Mouse (Mus musculus): ENCODE data around the gene Ano6. TPM values are rescaled to one million over a fixed set of nuclear protein-coding genes. Genes with fewer than 3 reads are reported as not detected.

Ano6 gene
- polyA plus RNA-seq, 1 experiment from 2014 or later = 38.9 TPM

DNA sequence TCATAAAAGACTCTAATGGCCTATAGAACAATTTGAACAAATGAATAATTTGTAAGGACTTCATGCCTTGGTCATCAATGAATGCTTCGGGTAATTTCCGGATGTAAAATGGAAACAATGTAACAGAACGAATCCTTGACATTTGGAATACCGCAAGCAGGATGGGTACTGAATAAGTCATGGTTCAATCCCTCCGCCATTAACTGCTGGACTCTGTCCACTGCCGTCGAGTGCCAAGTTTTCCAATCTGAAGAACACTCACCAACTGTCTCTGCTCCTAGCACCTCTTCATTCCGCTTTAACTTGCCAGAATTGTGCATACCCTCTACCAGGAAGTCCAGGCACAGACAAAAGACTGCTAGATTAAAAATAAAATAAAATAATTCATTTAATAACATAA lies 25.4 kb upstream of the Ano6 start:
- H3K27ac ChIP-seq (ENCODE audit: low read length) = no peak overlapping the region
- DNase-seq (ENCODE audit: low spot score) (no peak), ATAC-seq (no peak)
- H3K36me3 ChIP-seq (ENCODE audit: insufficient read depth, low read length) = no peaks in the 10 kb centered on the region
- H3K4me2 ChIP-seq (replicated peaks; ENCODE audit: low read depth, low read length) = no peak overlapping the region
- H3K9me3 ChIP-seq (ENCODE audit: low read length) = no peaks in the 10 kb centered on the region
- 83% methylated on average over 8 of the region's 8 CpGs for WGBS
- TF ChIP-seq CTCF (IDR thresholded peaks at IDR 0.05) = no peak
- no peak for TF ChIP-seq EP300 (IDR thresholded peaks at IDR 0.05)
- H3K4me3 ChIP-seq (ENCODE audit: low read depth, low read length) = no peak overlapping the region
- H3K27me3 ChIP-seq (replicated peaks; ENCODE audit: insufficient read depth, low read length) = no peaks in the 10 kb centered on the region
- H3K4me1 ChIP-seq (ENCODE audit: insufficient read depth, low read depth, low read length) = no peaks in the 10 kb centered on the region
- H3K9ac ChIP-seq (replicated peaks; ENCODE audit: low read depth) = no peak overlapping the region

- 84% methylated on average over 6 of the region's 6 CpGs for WGBS
- Histone ChIP-seq H3K27ac (ENCODE audit: low read length) (no peak overlapping the region), H3K4me1 (ENCODE audit: insufficient read depth, low read depth, low read length) (no peaks in the 10 kb centered on the region), H3K4me3 (ENCODE audit: low read depth, low read length) (no peak overlapping the region), H3K9me3 (ENCODE audit: low read length) (no peaks in the 10 kb centered on the region), H3K27me3 (replicated peaks; ENCODE audit: insufficient read depth, low read length) (no peaks in the 10 kb centered on the region), H3K9ac (replicated peaks; ENCODE audit: low read depth) (no peak overlapping the region), H3K4me2 (replicated peaks; ENCODE audit: low read depth, low read length) (no peak overlapping the region), H3K36me3 (ENCODE audit: insufficient read depth, low read length) (no peaks in the 10 kb centered on the region)
- ATAC-seq = no peak
- no peak for DNase-seq (ENCODE audit: low spot score)
- TF ChIP-seq EP300 (IDR thresholded peaks at IDR 0.05) = no peak
- TF ChIP-seq CTCF (IDR thresholded peaks at IDR 0.05) = no peak
Observed at GRCm38 (mm10) chr15:95765936-95766335, 24.7 kb upstream of the Ano6 start.

DNA sequence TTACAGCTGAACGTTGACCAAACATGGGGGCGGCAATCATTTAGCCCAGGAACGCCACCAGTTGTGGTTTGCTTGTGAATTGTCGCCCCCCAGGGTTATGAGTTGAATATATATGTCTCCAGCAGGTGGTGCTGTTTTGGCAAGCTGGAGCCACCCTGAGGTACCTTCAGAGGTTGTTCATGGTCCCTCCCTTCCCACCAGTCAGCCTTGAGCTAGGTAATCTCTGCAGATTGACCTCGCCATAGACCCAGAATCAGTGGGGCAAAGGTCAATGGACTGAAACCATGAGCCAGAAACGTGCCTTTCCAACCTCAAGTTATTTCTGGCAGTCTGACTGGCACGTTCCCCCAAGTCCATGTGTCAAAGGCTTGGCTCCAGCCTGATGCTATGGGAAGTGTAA lies 22.8 kb upstream of the Ano6 start:
- no peak for TF ChIP-seq EP300 (IDR thresholded peaks at IDR 0.05)
- peak; percentile 68 for TF ChIP-seq CTCF (IDR thresholded peaks at IDR 0.05)
- H3K9me3 ChIP-seq (ENCODE audit: low read length) = no peaks in the 10 kb centered on the region
- H3K9ac ChIP-seq (replicated peaks; ENCODE audit: low read depth) = no peak overlapping the region
- H3K27me3 ChIP-seq (replicated peaks; ENCODE audit: insufficient read depth, low read length) = no peaks in the 10 kb centered on the region
- no peak overlapping the region for H3K4me3 ChIP-seq (ENCODE audit: low read depth, low read length)
- no peak overlapping the region for H3K4me2 ChIP-seq (replicated peaks; ENCODE audit: low read depth, low read length)
- H3K36me3 ChIP-seq (ENCODE audit: insufficient read depth, low read length) = no peaks in the 10 kb centered on the region
- DNase-seq (ENCODE audit: low spot score) (peak; percentile 41), ATAC-seq (peak; percentile 28; the same call in 1 of the 2 replicates)
- no peaks in the 10 kb centered on the region for H3K4me1 ChIP-seq (ENCODE audit: insufficient read depth, low read depth, low read length)
- WGBS = 68% methylated on average over 7 of the region's 7 CpGs
- H3K27ac ChIP-seq (ENCODE audit: low read length) = no peak overlapping the region

DNA sequence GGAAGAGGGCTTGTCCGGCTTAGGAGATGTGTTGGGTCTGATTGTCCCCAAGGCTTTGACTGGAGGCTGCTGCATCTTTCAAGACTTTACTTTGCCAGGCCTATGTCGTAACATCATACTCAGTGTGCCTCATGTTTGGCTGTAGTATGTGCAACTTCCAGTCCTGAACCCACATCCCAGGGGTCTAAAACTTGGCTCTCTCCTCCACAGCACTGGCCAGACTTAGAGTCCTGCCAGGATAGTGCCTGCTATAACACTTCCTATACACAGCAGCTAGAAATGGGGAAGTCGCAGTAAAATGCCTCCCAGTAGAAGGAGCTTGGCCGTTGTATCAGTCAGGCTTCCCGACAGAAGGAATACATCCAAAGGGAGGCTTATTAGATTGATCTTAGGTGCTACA lies 21.9 kb upstream of the Ano6 start:
- Histone ChIP-seq H3K9me3 (ENCODE audit: low read length) (no peaks in the 10 kb centered on the region), H3K4me1 (ENCODE audit: insufficient read depth, low read depth, low read length) (no peaks in the 10 kb centered on the region), H3K9ac (replicated peaks; ENCODE audit: low read depth) (no peak overlapping the region), H3K27ac (ENCODE audit: low read length) (no peak overlapping the region), H3K27me3 (replicated peaks; ENCODE audit: insufficient read depth, low read length) (no peaks in the 10 kb centered on the region), H3K4me3 (ENCODE audit: low read depth, low read length) (no peak overlapping the region), H3K4me2 (replicated peaks; ENCODE audit: low read depth, low read length) (no peak overlapping the region), H3K36me3 (ENCODE audit: insufficient read depth, low read length) (no peaks in the 10 kb centered on the region)
- no peak for TF ChIP-seq EP300 (IDR thresholded peaks at IDR 0.05)
- TF ChIP-seq CTCF (IDR thresholded peaks at IDR 0.05) = no peak
- DNase-seq (ENCODE audit: low spot score) (no peak), ATAC-seq (no peak)
- 75% methylated on average over 5 of the region's 5 CpGs for WGBS

- no peaks in the 10 kb centered on the region for H3K9me3 ChIP-seq (ENCODE audit: low read length)
- ATAC-seq (no peak), DNase-seq (ENCODE audit: low spot score) (no peak)
- no peak overlapping the region for H3K27ac ChIP-seq (ENCODE audit: low read length)
- WGBS = 54% methylated on average over 4 of the region's 4 CpGs
- no peaks in the 10 kb centered on the region for H3K4me1 ChIP-seq (ENCODE audit: insufficient read depth, low read depth, low read length)
- H3K27me3 ChIP-seq (replicated peaks; ENCODE audit: insufficient read depth, low read length) = no peaks in the 10 kb centered on the region
- no peak overlapping the region for H3K9ac ChIP-seq (replicated peaks; ENCODE audit: low read depth)
- no peak overlapping the region for H3K4me2 ChIP-seq (replicated peaks; ENCODE audit: low read depth, low read length)
- TF ChIP-seq EP300 (IDR thresholded peaks at IDR 0.05) = no peak
- H3K4me3 ChIP-seq (ENCODE audit: low read depth, low read length) = no peak overlapping the region
- H3K36me3 ChIP-seq (ENCODE audit: insufficient read depth, low read length) = no peaks in the 10 kb centered on the region
Observed at GRCm38 (mm10) chr15:95769576-95769975, 21.1 kb upstream of the Ano6 start.

DNA sequence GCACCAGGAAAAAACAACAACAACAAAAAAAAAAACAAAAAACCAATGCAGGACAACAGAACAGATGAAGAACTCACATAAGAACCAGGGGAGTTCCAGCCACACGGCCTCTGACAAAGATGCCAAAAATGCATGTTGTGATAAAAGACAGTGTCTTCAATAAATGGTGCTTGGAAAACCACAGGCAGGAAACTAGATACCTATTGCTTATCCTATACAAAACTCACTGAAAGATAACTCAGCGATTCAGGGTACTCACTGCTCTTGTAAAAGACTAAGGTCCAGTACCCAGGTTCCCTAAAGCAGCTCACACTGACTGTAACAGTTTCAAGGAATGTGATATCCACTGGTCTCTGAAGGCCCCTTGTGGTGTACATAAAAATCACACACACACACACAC lies 20.3 kb upstream of the Ano6 start:
- Histone ChIP-seq H3K27ac (ENCODE audit: low read length) (no peak overlapping the region), H3K9ac (replicated peaks; ENCODE audit: low read depth) (no peak overlapping the region), H3K4me1 (ENCODE audit: insufficient read depth, low read depth, low read length) (no peaks in the 10 kb centered on the region), H3K4me2 (replicated peaks; ENCODE audit: low read depth, low read length) (no peak overlapping the region), H3K9me3 (ENCODE audit: low read length) (no peaks in the 10 kb centered on the region), H3K36me3 (ENCODE audit: insufficient read depth, low read length) (no peaks in the 10 kb centered on the region), H3K27me3 (replicated peaks; ENCODE audit: insufficient read depth, low read length) (no peaks in the 10 kb centered on the region), H3K4me3 (ENCODE audit: low read depth, low read length) (no peak overlapping the region)
- WGBS = 90% methylated on average over 2 of the region's 2 CpGs
- no peak for DNase-seq (ENCODE audit: low spot score)
- TF ChIP-seq CTCF (IDR thresholded peaks at IDR 0.05) (no peak), EP300 (IDR thresholded peaks at IDR 0.05) (no peak)
- ATAC-seq = no peak

- Histone ChIP-seq H3K9ac (replicated peaks; ENCODE audit: low read depth) (no peak overlapping the region), H3K4me3 (ENCODE audit: low read depth, low read length) (no peak overlapping the region), H3K36me3 (ENCODE audit: insufficient read depth, low read length) (no peaks in the 10 kb centered on the region), H3K27me3 (replicated peaks; ENCODE audit: insufficient read depth, low read length) (no peaks in the 10 kb centered on the region), H3K4me2 (replicated peaks; ENCODE audit: low read depth, low read length) (no peak overlapping the region), H3K9me3 (ENCODE audit: low read length) (no peaks in the 10 kb centered on the region), H3K27ac (ENCODE audit: low read length) (no peak overlapping the region), H3K4me1 (ENCODE audit: insufficient read depth, low read depth, low read length) (no peaks in the 10 kb centered on the region)
- no peak for TF ChIP-seq CTCF (IDR thresholded peaks at IDR 0.05)
- no peak for TF ChIP-seq EP300 (IDR thresholded peaks at IDR 0.05)
- WGBS = 58% methylated on average over 13 of the region's 13 CpGs
- DNase-seq (ENCODE audit: low spot score) (no peak), ATAC-seq (no peak)
Observed at GRCm38 (mm10) chr15:95772374-95772773, 18.3 kb upstream of the Ano6 start.
